Mouse (Mus musculus): ENCODE data around the gene Btn1a1. TPM values are rescaled to one million over a fixed set of nuclear protein-coding genes. Genes with fewer than 3 reads are reported as not detected.
A peak's percentile ranks its signal among the peaks of the same experiment; 100 is the strongest.

Gene Btn1a1
- polyA plus RNA-seq, 1 experiment, result not detected

- Histone ChIP-seq H3K27ac (ENCODE audit: insufficient read depth, low read depth, low read length) (peak overlapping the region; percentile 77), H3K4me1 (ENCODE audit: control insufficient read depth, insufficient read depth, low read length) (peaks cover 3% of the 10 kb centered on the region; the same call in 1 of the 2 replicates), H3K4me3 (ENCODE audit: insufficient read depth, low read depth, low read length) (peak overlapping the region; percentile 38)
- TF ChIP-seq CTCF (IDR thresholded peaks at IDR 0.05; ENCODE audit: insufficient read depth, low read depth, low read length), result no peak
- no peak for TF ChIP-seq POLR2A (IDR thresholded peaks at IDR 0.05; ENCODE audit: insufficient read depth, low read depth, low read length)
- WGBS, result under 1% methylated on average over 15 of the region's 15 CpGs
These were observed 34.3 kb downstream of the Btn1a1 start for GRCm38 (mm10) chr13:23431351-23431771.

- peaks cover 3% of the 10 kb centered on the region; the same call in 1 of the 2 replicates for H3K4me1 ChIP-seq (ENCODE audit: control insufficient read depth, insufficient read depth, low read length)
- H3K27ac ChIP-seq (ENCODE audit: insufficient read depth, low read depth, low read length), result 0 out of 2 replicates have a peak overlapping the region, but pooled peaks have one; percentile 24
- peak overlapping the region; percentile 53 for H3K4me3 ChIP-seq (ENCODE audit: insufficient read depth, low read depth, low read length)
- 0% methylated on average over 17 of the region's 17 CpGs for WGBS
- TF ChIP-seq POLR2A (IDR thresholded peaks at IDR 0.05; ENCODE audit: insufficient read depth, low read depth, low read length) (no peak), CTCF (IDR thresholded peaks at IDR 0.05; ENCODE audit: insufficient read depth, low read depth, low read length) (peak; percentile 40; the same call in 1 of the 2 replicates)
These were observed 35.0 kb downstream of the Btn1a1 start for GRCm38 (mm10) chr13:23430734-23431133.

GRCm38 (mm10) chr13:23429771-23430380 is 35.8 kb downstream of the Btn1a1 start:
- TF ChIP-seq POLR2A (IDR thresholded peaks at IDR 0.05; ENCODE audit: insufficient read depth, low read depth, low read length) (no peak), CTCF (IDR thresholded peaks at IDR 0.05; ENCODE audit: insufficient read depth, low read depth, low read length) (no peak)
- H3K27ac ChIP-seq (ENCODE audit: insufficient read depth, low read depth, low read length), result no peak overlapping the region; the same call in 1 of the 2 replicates
- H3K4me1 ChIP-seq (ENCODE audit: control insufficient read depth, insufficient read depth, low read length), result no peaks in the 10 kb centered on the region
- WGBS, result 20% methylated on average over 10 of the region's 10 CpGs
- H3K4me3 ChIP-seq (ENCODE audit: insufficient read depth, low read depth, low read length), result peak overlapping the region; percentile 20; the same call in 1 of the 2 replicates

GRCm38 (mm10) chr13:23428166-23428993 is 37.3 kb downstream of the Btn1a1 start:
- Histone ChIP-seq H3K4me3 (ENCODE audit: insufficient read depth, low read depth, low read length) (no peak overlapping the region), H3K4me1 (ENCODE audit: control insufficient read depth, insufficient read depth, low read length) (no peaks in the 10 kb centered on the region), H3K27ac (ENCODE audit: insufficient read depth, low read depth, low read length) (no peak overlapping the region)
- WGBS, result 66% methylated on average over 16 of the region's 16 CpGs
- no peak for TF ChIP-seq POLR2A (IDR thresholded peaks at IDR 0.05; ENCODE audit: insufficient read depth, low read depth, low read length)
- no peak for TF ChIP-seq CTCF (IDR thresholded peaks at IDR 0.05; ENCODE audit: insufficient read depth, low read depth, low read length)

- Histone ChIP-seq H3K4me3 (ENCODE audit: insufficient read depth, low read depth, low read length) (no peak overlapping the region), H3K27ac (ENCODE audit: insufficient read depth, low read depth, low read length) (no peak overlapping the region), H3K4me1 (ENCODE audit: control insufficient read depth, insufficient read depth, low read length) (peaks cover 4% of the 10 kb centered on the region)
- TF ChIP-seq POLR2A (IDR thresholded peaks at IDR 0.05; ENCODE audit: insufficient read depth, low read depth, low read length) (no peak), CTCF (IDR thresholded peaks at IDR 0.05; ENCODE audit: insufficient read depth, low read depth, low read length) (no peak)
- WGBS, result 66% methylated on average over 10 of the region's 10 CpGs
These were observed 38.2 kb downstream of the Btn1a1 start for GRCm38 (mm10) chr13:23427401-23427910.

- no peak overlapping the region for H3K4me3 ChIP-seq (ENCODE audit: insufficient read depth, low read depth, low read length)
- 36% methylated on average over 14 of the region's 14 CpGs for WGBS
- TF ChIP-seq POLR2A (IDR thresholded peaks at IDR 0.05; ENCODE audit: insufficient read depth, low read depth, low read length), result no peak
- no peak for TF ChIP-seq CTCF (IDR thresholded peaks at IDR 0.05; ENCODE audit: insufficient read depth, low read depth, low read length)
- peaks cover 10% of the 10 kb centered on the region for H3K4me1 ChIP-seq (ENCODE audit: control insufficient read depth, insufficient read depth, low read length)
- H3K27ac ChIP-seq (ENCODE audit: insufficient read depth, low read depth, low read length), result no peak overlapping the region
These were observed 38.8 kb downstream of the Btn1a1 start for GRCm38 (mm10) chr13:23426922-23427321.

GRCm38 (mm10) chr13:23426335-23426734 is 39.4 kb downstream of the Btn1a1 start:
- WGBS, result 31% methylated on average over 8 of the region's 8 CpGs
- H3K27ac ChIP-seq (ENCODE audit: insufficient read depth, low read depth, low read length), result no peak overlapping the region
- H3K4me1 ChIP-seq (ENCODE audit: control insufficient read depth, insufficient read depth, low read length), result peaks cover 11% of the 10 kb centered on the region
- no peak for TF ChIP-seq POLR2A (IDR thresholded peaks at IDR 0.05; ENCODE audit: insufficient read depth, low read depth, low read length)
- TF ChIP-seq CTCF (IDR thresholded peaks at IDR 0.05; ENCODE audit: insufficient read depth, low read depth, low read length), result no peak
- no peak overlapping the region for H3K4me3 ChIP-seq (ENCODE audit: insufficient read depth, low read depth, low read length)

- Histone ChIP-seq H3K27ac (ENCODE audit: insufficient read depth, low read depth, low read length) (no peak overlapping the region), H3K4me3 (ENCODE audit: insufficient read depth, low read depth, low read length) (no peak overlapping the region)
These were observed 40.2 kb downstream of the Btn1a1 start for GRCm38 (mm10) chr13:23425505-23425904.

More at GRCm38 (mm10) chr13:23425505-23425904, 40.2 kb downstream of the Btn1a1 start:
- no peak for TF ChIP-seq CTCF (IDR thresholded peaks at IDR 0.05; ENCODE audit: insufficient read depth, low read depth, low read length)
- TF ChIP-seq POLR2A (IDR thresholded peaks at IDR 0.05; ENCODE audit: insufficient read depth, low read depth, low read length), result no peak
- peaks cover 11% of the 10 kb centered on the region for H3K4me1 ChIP-seq (ENCODE audit: control insufficient read depth, insufficient read depth, low read length)
- 9% methylated on average over 9 of the region's 9 CpGs for WGBS

Measured in olfactory bulb, adult 2 months (tissue).